In genomic region chr3:9429946-9430345, GRCm38 (mm10) we compare ENCODE assay signal across 25 mouse cellular contexts.
"Had no signal": no experiment of that assay in that cellular context is flagged by ENCODE, and none has a peak within 500 bp of the region (broad histone marks: within the 10 kb centered on the region; RNA-seq: fewer than 3 reads in every experiment).

No protein-coding gene starts in this region.

- H3K27ac ChIP-seq: gastrocnemius, adult 2 months; heart, adult 2 months; hindbrain, embryonic 10.5 days; hindbrain, embryonic 12.5 days; hindbrain, embryonic 14.5 days; intestine, embryonic 15.5 days; layer of hippocampus, adult 2 months; left cerebral cortex, adult 2 months; limb, embryonic 10.5 days; limb, embryonic 12.5 days; liver, embryonic 13.5 days had no signal

- H3K9ac ChIP-seq: heart, embryonic 12.5 days; hindbrain, embryonic 12.5 days; hindbrain, embryonic 14.5 days; intestine, embryonic 15.5 days; limb, embryonic 12.5 days; liver, embryonic 13.5 days had no signal

- H3K9me3 ChIP-seq: heart, embryonic 12.5 days; hindbrain, embryonic 10.5 days; hindbrain, embryonic 12.5 days; intestine, embryonic 15.5 days; limb, embryonic 10.5 days; limb, embryonic 12.5 days; liver, embryonic 13.5 days had no signal

- H3K27me3 ChIP-seq: heart, embryonic 12.5 days; hindbrain, embryonic 12.5 days; intestine, embryonic 15.5 days; limb, embryonic 12.5 days; liver, embryonic 13.5 days had no signal

- H3K4me3 ChIP-seq: gastrocnemius, adult 2 months; heart, adult 2 months; heart, embryonic 12.5 days; hindbrain, embryonic 10.5 days; hindbrain, embryonic 12.5 days; intestine, embryonic 15.5 days; layer of hippocampus, adult 2 months; left cerebral cortex, adult 2 months; limb, embryonic 10.5 days; limb, embryonic 12.5 days; liver, embryonic 13.5 days had no signal

- H3K36me3 ChIP-seq: hindbrain, embryonic 12.5 days; intestine, embryonic 15.5 days; liver, embryonic 13.5 days had no signal

- H3K4me1 ChIP-seq: hindbrain, embryonic 12.5 days; intestine, embryonic 15.5 days; limb, embryonic 10.5 days; limb, embryonic 12.5 days; liver, embryonic 13.5 days had no signal

- H3K4me2 ChIP-seq: heart, embryonic 12.5 days; hindbrain, embryonic 12.5 days; hindbrain, embryonic 14.5 days; intestine, embryonic 15.5 days; limb, embryonic 12.5 days; liver, embryonic 11.5 days; liver, embryonic 13.5 days had no signal

- ATAC-seq: inflammation-experienced regulatory T-cells, adult 6 months; intestine, embryonic 15.5 days; intestine, postnatal 0 days had no signal

- DNase-seq: gastrocnemius, adult 2 months; gastrocnemius, postnatal 10 days; gastrocnemius, postnatal 25 days; heart, adult 2 months; heart, postnatal 10 days; heart, postnatal 4 days; kidney, adult 18-20 months; kidney, adult 8-10 months; kidney, postnatal 10 days; kidney, postnatal 25 days; kidney, postnatal 4 days; liver; liver, embryonic 13.5 days had no signal
